Mouse (Mus musculus) spleen, adult 2 months (tissue): ENCODE results near the gene Ptx4. TPM values are rescaled to one million over a fixed set of nuclear protein-coding genes. Genes with fewer than 3 reads are reported as not detected.
A peak's percentile ranks its signal among the peaks of the same experiment; 100 is the strongest.

Experiments
- DNase-seq, 2 experiments: peaks; one replicate each; pipeline versions ENCODE4 v3.0.0 to v3.0.0-alpha.2; 2012 to 2021; ENCODE audit warnings: low spot score in 2 of 2, low read depth in 1 of 2
- H3K27ac ChIP-seq: fragments of 200-500 bp; 2 replicates; pipeline ENCODE4 v1.5.1; 2012; ENCODE audit warnings: low read length, inconsistent platforms; ENCODE audit not compliant: insufficient read depth
- H3K27me3 ChIP-seq: fragments of 200-500 bp; 2 replicates; pipeline ENCODE4 v1.6.1; 2012; ENCODE audit warnings: mild to moderate bottlenecking, moderate library complexity, low read length, inconsistent platforms; ENCODE audit not compliant: control insufficient read depth, insufficient read depth
- H3K36me3 ChIP-seq: fragments of 200-500 bp; 2 replicates; pipeline ENCODE4 v1.6.1; 2012; ENCODE audit warnings: mild to moderate bottlenecking, low read length, inconsistent platforms; ENCODE audit not compliant: control insufficient read depth, insufficient read depth
- H3K4me1 ChIP-seq: fragments of 200-500 bp; 2 replicates; pipeline ENCODE4 v1.6.1; 2011; ENCODE audit warnings: inconsistent platforms; ENCODE audit not compliant: control insufficient read depth, insufficient read depth, insufficient read length
- H3K4me3 ChIP-seq: fragments of 200-500 bp; 2 replicates; pipeline ENCODE4 v1.5.1; 2011; ENCODE audit warnings: mild to moderate bottlenecking, inconsistent platforms; ENCODE audit not compliant: insufficient read depth, insufficient read length; ENCODE audit errors: extremely low read depth
- CTCF ChIP-seq: fragments of 200-500 bp; IDR thresholded peaks from 2 replicates; pipeline ENCODE4 v1.5.1; 2011; ENCODE audit warnings: mild to moderate bottlenecking, inconsistent platforms; ENCODE audit not compliant: insufficient read depth, insufficient read length, insufficient replicate concordance; ENCODE audit errors: extremely low read depth
- POLR2A ChIP-seq: fragments of 200-500 bp; IDR thresholded peaks from 2 replicates; pipeline ENCODE4 v1.6.1; 2011; ENCODE audit warnings: low read depth, low read length, inconsistent platforms
- WGBS: fragments of 180-500 bp; shearing (Covaris S2); methylation state at CpG from one replicate; pipeline ENCODE4 v1.1.7; 2018; 5-methylcytosine and 5-hydroxymethylcytosine counted together
- polyA plus RNA-seq: library from polyadenylated mRNA; depleted of rRNA; stranded (reverse); fragments of >200 nt; gene quantifications from 2 replicates; pipeline ENCODE4 v1.2.3, GENCODE M21; 2012

Gene Ptx4
- polyA plus RNA-seq, 1 experiment, result not detected

DNA sequence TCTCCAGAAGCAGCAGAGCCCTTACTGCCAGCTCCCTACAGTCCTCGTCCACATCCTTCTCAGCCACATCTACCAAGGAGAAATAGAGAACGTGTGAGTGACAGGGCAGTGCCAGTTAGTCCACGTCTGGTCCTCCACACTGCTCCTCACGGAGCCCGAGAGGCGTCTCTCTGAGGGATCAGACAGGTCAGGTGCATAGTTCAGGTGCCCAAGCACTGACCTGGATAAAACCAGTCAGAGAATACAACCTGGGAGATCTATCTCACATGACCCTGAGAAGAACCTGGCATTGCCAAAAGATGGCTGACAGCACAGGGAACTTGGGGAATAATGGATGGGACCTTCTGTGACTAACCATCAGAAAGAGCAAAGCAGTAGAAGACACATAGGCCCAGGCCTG is 20.5 kb upstream of the Ptx4 start:
- TF ChIP-seq CTCF (no peak), POLR2A (no peak)
- Histone ChIP-seq H3K27me3 (no peaks in the 10 kb centered on the region), H3K4me3 (no peak overlapping the region), H3K36me3 (peaks cover 40% of the 10 kb centered on the region), H3K4me1 (no peaks in the 10 kb centered on the region), H3K27ac (no peak overlapping the region)
- DNase-seq, result no peak
- 95% methylated on average over 6 of the region's 6 CpGs for WGBS

DNA sequence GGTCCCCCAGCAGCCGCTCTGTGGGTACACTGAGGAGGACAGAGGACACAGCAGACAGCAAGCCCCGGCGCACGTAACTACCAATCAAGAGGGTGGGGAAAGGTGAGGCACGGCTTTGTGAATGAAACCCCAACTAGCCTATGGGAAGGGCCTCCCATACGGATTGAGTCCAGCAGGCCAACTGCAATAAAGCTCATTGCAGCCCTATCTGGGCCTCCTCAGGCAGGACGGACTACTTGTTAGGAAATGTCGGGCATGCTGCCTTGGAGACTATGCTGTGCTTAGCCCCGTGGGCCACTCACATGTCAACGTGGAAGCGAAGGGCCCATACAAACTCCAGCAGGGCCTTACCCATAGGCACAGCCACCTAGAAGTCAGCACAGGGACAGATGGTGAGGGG is 19.2 kb upstream of the Ptx4 start:
- Histone ChIP-seq H3K27ac (no peak overlapping the region), H3K36me3 (peaks cover 45% of the 10 kb centered on the region), H3K4me3 (no peak overlapping the region), H3K4me1 (no peaks in the 10 kb centered on the region), H3K27me3 (no peaks in the 10 kb centered on the region)
- DNase-seq, result no peak
- WGBS, result 92% methylated on average over 11 of the region's 11 CpGs
- TF ChIP-seq POLR2A, result no peak
- TF ChIP-seq CTCF, result no peak

DNA sequence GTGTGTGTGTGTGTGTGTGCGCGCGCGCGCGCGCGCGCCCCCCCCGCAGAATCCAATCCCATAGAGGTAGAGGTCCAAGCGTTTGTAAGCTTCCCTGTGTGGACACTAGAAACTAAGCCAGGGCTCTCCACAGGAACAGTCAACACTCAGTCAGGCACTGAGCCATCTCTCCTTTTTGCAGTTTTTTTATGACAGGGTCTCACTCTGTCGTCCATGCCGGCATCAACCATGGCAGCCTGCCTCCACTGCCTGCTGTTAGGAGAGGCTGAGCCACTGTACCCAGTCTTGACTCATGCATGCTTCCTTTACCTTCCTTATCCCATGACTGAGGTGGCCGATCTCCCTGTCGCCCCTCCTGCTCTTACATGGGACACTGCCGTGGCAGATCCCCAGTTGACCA is 12.8 kb upstream of the Ptx4 start:
- no peak overlapping the region for H3K4me3 ChIP-seq
- DNase-seq, result no peak
- peaks cover 22% of the 10 kb centered on the region for H3K36me3 ChIP-seq
- WGBS, result 92% methylated on average over 13 of the region's 16 CpGs
- no peak overlapping the region for H3K27ac ChIP-seq
- no peaks in the 10 kb centered on the region for H3K27me3 ChIP-seq
- H3K4me1 ChIP-seq, result no peaks in the 10 kb centered on the region
- TF ChIP-seq CTCF, result no peak

DNA sequence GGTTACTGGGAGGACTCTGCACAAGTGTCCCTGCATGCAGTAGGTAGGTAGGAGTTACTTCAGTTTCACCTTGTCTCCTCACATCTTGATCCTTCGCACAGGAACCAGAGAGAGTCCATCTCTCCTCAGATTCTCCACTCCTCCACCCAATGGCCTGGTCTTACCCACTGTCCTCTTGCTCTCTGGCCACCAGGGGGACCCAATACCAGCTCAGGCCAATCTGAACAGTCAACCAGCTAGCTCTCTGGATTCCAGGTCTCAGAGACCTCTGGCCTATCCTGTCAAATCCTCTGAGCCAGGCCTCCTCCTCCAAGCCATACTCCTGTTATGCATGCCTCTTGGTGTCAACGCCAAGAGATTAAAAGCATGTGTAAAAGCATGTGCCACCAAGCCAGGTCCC is 11.0 kb upstream of the Ptx4 start:
- H3K4me1 ChIP-seq, result no peaks in the 10 kb centered on the region
- WGBS, result 95% methylated on average over 2 of the region's 2 CpGs
- H3K27me3 ChIP-seq, result no peaks in the 10 kb centered on the region
- TF ChIP-seq CTCF (peak; percentile 33; the same call in 1 of the 2 replicates), POLR2A (no peak)
- H3K36me3 ChIP-seq, result peaks cover 12% of the 10 kb centered on the region
- DNase-seq, result peak in 1 of 2 experiments; percentile 20
- H3K4me3 ChIP-seq, result no peak overlapping the region
- H3K27ac ChIP-seq, result no peak overlapping the region

DNA sequence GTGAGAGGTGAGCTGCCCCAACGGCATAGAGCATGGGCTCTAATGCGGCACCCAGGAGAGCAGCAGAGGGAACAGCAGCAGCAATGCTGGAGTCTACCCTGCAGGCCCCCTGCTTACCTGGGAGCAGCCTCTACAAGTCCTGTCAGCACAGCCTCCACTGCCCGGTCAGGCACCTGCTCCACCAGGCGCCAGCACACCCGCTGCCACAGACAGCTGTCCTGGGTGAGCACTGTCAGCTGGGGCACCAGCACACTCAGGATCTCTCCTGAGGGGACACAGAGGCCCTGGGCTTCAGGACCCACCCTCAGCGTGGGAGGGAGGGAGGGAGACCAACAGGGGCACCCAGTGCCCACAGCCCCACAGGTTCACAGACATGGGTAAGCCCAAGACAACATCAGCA is 10.0 kb upstream of the Ptx4 start:
- TF ChIP-seq POLR2A (no peak), CTCF (no peak)

DNA sequence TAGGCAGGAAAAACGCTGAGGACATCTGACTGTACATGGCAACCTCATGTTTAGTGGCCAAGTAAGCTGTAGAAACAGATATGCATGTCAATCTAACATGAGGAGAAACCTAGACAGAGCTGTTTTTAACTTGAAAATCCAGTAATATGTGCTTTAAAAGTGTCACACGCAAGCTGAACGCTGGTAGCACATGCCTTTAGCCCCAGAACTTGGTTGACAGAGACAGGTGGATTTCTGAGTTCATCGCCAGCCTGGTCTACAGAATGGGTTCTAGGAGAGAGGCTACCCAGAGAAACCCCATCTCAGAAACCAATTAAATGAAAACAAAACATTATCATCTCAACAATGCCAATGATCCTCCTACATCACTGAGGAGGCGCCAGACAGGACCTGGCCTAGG is 9.3 kb upstream of the Ptx4 start:
- 90% methylated on average over 5 of the region's 5 CpGs for WGBS
- DNase-seq, result no peak
- Histone ChIP-seq H3K36me3 (peaks cover 7% of the 10 kb centered on the region), H3K4me3 (no peak overlapping the region), H3K4me1 (peaks cover 6% of the 10 kb centered on the region; the same call in 1 of the 2 replicates), H3K27me3 (no peaks in the 10 kb centered on the region), H3K27ac (no peak overlapping the region)
- no peak for TF ChIP-seq CTCF

More for the DNA sequence above, 10.0 kb upstream of the Ptx4 start:
- Histone ChIP-seq H3K36me3 (peaks cover 9% of the 10 kb centered on the region), H3K27me3 (no peaks in the 10 kb centered on the region), H3K4me3 (no peak overlapping the region), H3K27ac (no peak overlapping the region), H3K4me1 (peaks cover 4% of the 10 kb centered on the region; the same call in 1 of the 2 replicates)
- WGBS, result 95% methylated on average over 6 of the region's 6 CpGs
- DNase-seq, result no peak

DNA sequence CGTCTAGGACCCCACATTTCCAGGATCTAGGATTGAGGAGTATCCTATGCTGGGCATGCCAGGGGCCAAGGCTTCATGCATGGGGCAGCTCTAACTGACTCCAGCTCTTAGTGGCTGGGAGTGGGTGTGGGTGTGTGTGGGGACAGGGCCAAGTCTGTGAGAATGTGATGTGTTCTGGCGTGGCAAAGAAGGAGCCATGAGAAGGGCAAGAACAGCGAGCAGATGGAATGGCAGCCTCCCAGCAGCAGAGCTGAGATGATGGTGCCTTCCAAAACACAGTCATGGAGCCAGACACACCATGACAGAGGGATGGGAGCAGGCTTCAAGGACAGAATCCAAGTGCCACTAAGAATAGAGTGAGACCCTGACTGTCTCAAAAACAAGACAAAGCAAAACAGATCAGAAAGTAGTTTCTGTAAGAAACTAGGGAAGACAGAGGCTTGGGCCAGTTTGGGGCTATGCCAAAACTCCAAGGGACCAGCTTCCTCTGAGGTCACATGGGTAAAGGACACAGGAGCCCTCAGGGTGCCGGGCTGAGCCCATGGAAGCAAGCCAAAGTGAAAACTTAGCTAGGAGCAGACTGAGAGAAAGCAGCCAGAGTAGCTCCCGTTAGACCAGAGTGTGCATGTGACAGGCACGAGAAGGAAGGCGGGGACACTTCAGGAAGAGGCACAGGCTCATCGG is 8.7 kb upstream of the Ptx4 start:
- no peak for TF ChIP-seq CTCF
- no peak for TF ChIP-seq POLR2A
- no peak overlapping the region for H3K4me3 ChIP-seq
- 83% methylated on average over 8 of the region's 8 CpGs for WGBS

More for the DNA sequence above, 8.7 kb upstream of the Ptx4 start:
- Histone ChIP-seq H3K27ac (no peak overlapping the region), H3K36me3 (peaks cover 2% of the 10 kb centered on the region), H3K27me3 (no peaks in the 10 kb centered on the region), H3K4me1 (peaks cover 8% of the 10 kb centered on the region; the same call in 1 of the 2 replicates)
- DNase-seq, result no peak
